Mouse (Mus musculus) cerebellum, adult 2 months (tissue): ENCODE results near the gene 4930548H24Rik.

ENCODE experiments used
- CTCF ChIP-seq: fragments of 200-500 bp; IDR thresholded peaks from 2 replicates; pipeline ENCODE4 v1.5.1; 2011; ENCODE audit warnings: low read depth, mild to moderate bottlenecking, control low read depth, low read length, moderate library complexity, borderline replicate concordance; ENCODE audit not compliant: insufficient read depth
- POLR2A ChIP-seq: fragments of 200-500 bp; IDR thresholded peaks from 2 replicates; pipeline ENCODE4 v1.6.1; 2011; ENCODE audit warnings: low read length, control low read depth, borderline replicate concordance; ENCODE audit not compliant: insufficient read depth

GRCm38 (mm10) chr5:31480536-31480935 lies 5.0 kb upstream of the 4930548H24Rik start:
- TF ChIP-seq POLR2A: no peak
- TF ChIP-seq CTCF: no peak
